Mouse (Mus musculus) layer of hippocampus, adult 18-20 months (tissue): ENCODE measurements at regions not wholly inside any gene's neighbourhood (a gene's known extent, or its start where the extent isn't known, plus 50 kb on each side); places are given as distances from the start of the nearest gene placed in this dataset.
A peak's percentile ranks its signal among the peaks of the same experiment; 100 is the strongest.

Experiments used
- DNase-seq, 2 experiments: peaks; one replicate each; pipeline ENCODE4 v3.0.0; 2022; ENCODE audit warnings: low spot score in 2 of 2

DNA sequence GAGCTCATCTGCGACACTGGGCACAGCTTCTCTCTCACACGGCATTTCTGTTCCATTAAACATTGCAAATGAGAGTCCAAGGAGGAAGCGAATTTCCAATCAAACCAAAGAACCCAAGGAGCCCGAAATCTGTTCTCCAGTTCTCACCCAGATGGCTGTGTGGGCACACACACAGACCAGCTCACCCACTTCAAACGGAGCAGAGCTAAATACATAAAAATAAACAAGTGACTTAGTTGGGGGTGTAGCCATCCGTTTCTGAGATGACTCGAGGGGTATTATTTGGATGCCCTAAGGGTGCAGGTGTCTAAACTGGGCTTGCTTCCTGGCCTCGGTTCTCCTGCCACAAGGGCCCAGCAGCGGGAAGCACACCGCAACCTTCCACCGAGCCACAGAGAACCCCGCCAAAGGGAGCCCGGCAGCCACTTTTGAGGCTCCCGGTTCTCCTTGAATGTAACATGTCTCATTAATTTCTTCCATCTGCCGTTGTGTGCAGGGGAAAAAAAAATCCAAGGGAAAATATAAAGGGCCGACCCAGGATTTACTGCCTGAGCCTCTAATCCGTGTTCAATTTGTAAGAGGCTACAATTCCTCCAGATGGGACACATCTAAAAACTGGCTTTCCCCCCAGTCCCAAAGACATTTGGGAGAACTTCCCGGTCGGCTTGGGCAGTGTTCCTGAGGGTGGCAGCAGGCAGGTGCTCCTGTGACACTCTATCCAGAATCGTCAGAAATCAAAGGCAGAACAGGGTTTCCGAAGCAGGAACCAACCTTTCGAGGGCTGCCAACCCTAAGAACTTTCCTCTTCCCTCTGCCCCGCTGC is 598.6 kb upstream of the Gm10131 start:
- DNase-seq = peak; percentile 90 to 94

DNA sequence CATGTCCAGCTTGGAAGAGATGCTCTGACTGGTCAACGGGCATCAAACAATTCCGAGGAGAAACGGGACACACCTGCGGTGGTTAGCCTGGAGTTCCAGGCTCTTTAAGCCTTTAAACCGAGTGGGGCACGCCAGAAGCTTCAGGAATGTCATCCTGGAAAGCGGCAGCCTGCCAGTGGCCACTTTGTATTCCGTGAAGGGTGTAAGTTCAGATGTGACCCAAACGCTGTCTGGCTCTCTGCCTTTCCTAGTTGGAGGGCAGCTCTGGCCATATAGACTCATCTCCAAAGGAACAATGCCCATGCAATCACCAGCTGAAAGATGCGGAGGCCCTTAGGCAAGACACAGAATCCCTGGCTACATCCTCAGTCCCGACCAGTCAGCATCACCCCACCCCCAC is 597.8 kb upstream of the Gm10131 start:
- DNase-seq = no peak

DNA sequence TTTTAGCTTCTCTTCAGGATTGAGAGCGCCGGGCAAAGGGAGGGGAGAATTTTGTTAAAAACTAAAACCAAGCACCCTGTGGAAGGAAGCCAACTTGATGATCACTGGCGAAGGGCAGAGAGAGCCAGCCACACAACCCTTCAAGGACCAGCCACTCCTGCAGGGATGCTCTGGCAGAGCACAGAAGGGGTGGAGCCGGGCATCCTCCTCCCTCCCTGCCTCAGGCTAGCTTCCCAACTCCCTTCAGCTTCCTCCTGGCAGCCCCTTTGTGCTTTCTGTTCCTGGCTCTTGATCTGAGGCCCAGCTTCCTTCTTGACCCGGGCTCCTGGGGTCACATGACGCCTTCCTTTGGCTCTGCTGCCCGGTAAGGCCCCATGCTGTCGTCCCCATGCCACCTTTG is 591.8 kb upstream of the Gm10131 start:
- no peak for DNase-seq

GRCm38 (mm10) chr8:34702806-34703205 is 591.3 kb upstream of the Gm10131 start:
- DNase-seq = no peak

DNA sequence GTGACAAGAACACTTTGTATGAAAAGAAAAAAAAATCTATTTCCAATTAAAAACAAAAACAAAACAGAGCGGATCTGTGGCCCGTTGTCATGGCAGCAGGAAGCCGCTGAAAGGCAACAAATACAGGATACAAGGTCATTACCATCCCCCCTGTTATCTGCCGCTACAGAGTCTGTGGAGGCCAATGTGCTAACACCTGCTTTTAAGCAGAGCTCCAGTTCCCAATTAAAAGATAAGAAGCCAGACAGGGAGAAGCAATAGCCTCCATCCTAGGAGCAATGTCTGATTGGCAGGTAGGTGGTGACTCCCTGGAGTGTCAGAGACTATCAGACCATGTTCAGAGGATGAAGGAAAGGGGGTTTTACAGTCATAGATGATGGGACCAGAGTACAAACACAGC is 587.5 kb upstream of the Gm10131 start:
- no peak for DNase-seq

GRCm38 (mm10) chr8:34696365-34696764 is 584.8 kb upstream of the Gm10131 start:
- DNase-seq = no peak

GRCm38 (mm10) chr8:34692606-34693005 is 581.1 kb upstream of the Gm10131 start:
- DNase-seq = no peak

GRCm38 (mm10) chr8:34691776-34692175 is 580.2 kb upstream of the Gm10131 start:
- DNase-seq = no peak

- no peak for DNase-seq
Measured at GRCm38 (mm10) chr8:34689825-34690493, 578.4 kb upstream of the Gm10131 start.

GRCm38 (mm10) chr8:34689049-34689824 is 577.7 kb upstream of the Gm10131 start:
- DNase-seq = no peak

- peak in 1 of 2 experiments; percentile 53 for DNase-seq
Measured at GRCm38 (mm10) chr8:34688396-34689048, 577.0 kb upstream of the Gm10131 start.

GRCm38 (mm10) chr8:34686371-34686770 is 574.8 kb upstream of the Gm10131 start:
- DNase-seq = peak in 1 of 2 experiments; percentile 63

- DNase-seq = peak; percentile 79 to 92
Measured at GRCm38 (mm10) chr8:34684683-34685082, 573.1 kb upstream of the Gm10131 start.

DNA sequence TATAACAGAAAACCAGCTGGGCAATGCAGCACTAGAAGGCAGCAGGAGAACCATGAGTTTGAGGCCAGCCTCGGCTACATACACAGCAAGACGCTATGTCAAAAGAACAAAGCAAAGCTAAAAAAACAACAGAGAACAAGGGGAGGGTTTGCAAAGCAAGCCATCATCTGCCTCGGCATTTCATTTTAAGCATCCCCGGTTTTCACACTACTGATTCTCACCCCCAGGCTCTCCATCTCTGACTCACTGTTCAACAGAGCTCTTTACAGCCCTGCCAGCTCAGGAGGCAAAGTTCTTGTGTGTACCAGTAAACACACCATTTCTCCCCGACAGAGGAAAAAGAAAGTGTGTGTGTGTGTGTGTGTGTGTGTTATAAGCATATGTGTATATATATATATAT is 571.6 kb upstream of the Gm10131 start:
- peak; percentile 33 to 76 for DNase-seq

GRCm38 (mm10) chr8:34682221-34682620 is 570.7 kb upstream of the Gm10131 start:
- DNase-seq = peak in 1 of 2 experiments; percentile 15

DNA sequence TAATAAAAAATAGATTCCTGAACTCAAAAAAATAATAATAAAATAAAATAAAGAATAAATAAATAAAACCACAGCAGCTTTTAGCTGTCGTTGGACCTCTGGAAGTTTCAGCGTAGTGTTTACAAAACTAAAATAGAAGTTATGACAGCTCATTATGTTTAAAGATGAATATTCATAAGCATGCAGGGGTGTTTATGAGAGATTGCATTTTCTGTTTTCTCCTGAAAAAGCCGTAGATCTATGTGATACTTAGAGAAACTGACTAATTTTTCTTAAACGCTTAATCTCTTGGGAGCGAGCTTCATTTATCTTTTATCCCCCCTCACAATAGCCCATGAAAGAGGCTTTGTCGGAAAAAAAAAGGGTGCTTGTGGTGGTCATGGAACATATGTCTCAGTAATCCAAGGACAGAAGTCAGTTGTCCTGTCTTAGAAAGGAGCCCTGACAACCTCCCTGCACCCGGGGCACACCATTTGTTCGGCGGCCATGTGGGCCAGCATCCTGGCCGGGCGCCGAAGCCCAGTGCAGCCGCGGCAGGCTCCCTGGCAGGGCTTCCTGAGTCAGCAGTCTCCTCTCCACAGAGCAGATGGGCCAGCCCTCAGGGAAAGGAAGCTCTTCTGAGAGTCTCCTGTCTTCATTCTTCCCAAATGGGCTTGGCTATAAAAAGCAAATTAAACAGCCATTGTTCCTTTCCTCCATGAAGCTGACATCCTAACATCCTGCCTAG is 568.2 kb upstream of the Gm10131 start:
- peak; percentile 62 to 75 for DNase-seq

DNA sequence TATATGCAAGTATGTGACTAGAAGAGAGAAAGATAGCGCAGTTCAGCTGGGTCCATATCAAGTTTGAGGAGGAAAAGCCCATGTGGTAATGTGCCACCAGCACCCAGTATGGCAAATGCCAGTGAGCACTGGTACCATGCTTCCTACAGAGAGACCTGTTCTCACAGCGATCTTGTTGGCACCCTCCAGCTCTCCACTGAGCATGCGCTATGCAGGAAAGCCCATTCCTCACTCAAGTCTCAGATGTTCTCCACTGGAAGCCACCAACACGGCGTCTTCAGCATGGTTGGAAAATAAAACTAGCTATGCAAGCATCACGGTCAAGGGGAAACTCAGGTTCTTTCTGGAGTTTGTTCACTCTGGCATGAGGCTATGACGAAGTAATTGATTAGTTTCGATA is 567.3 kb upstream of the Gm10131 start:
- DNase-seq = no peak

DNA sequence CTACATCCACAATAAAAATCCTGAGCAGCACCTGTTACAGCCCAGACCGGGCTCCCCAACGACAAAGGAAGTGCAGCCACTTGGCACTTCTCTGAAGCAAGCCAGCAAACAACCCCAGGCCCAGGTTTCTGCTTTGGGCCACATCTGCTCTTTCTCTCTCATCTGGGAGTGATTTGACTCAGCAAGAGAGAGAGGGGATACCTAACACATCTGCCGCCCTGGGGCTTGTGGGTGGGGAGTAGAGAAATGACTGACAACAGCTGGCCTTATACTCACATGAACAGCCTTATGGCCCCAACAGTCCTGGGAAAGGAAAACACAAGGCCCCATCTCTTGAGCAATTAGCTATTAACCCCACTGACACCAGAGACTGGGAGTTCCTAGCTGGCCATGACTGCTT is 560.2 kb upstream of the Gm10131 start:
- DNase-seq = no peak

DNA sequence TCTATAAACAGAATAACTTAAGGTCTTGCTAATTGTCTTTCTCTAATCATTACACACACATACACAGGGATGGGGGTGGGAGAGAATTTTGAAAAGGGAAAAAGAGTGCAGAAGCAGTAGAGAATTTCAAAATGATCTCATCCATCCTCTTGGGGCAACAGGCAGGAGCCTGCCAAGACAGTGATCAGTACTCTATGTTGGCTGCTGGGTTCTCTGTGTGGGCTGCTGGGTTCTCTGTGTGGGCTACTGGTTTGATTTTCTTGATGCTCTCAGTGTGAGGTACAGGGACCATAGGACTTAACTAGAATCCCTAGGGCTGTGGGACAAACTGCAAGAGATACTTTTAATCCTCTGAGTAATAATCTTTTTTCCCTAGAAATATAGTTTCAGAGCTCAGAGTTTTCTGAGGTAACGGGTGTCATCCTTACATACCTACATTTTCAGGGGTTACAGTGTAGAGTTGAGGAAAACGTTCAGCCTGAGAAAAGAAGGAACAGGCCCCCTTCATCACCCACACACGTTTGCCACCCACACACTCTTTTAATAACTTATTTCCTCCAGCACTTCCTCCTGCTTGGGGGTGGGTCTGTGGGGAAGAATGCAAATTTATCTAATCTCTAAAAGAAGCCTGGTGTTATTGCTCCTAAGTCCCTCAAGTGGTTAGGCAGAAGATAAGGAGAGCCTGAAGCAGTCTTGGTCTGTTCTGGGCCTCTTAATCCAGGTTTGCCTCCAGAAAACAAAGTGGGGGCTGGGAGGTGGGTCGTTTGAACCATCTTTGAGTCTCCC is 559.6 kb upstream of the Gm10131 start:
- no peak for DNase-seq

DNA sequence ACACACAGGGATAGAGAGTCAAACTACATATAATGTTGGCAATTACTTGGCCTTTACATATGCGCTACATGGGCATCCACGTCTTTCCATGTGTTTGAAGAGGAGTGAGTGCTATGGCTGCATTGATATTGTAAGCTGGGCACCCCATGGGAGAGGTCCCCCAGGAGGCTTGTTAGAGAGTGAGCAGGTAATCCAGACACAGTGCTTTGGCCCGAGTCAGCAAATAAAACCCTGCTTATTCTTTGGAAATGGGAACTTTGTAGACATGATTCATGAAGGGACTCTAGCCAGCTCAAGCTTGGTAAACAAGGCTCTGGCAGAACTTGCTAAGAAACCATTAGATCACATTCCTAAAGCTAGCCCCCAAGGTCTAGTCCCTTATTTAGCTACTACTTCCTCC is 557.6 kb upstream of the Gm10131 start:
- DNase-seq = no peak
